In genomic region chr5:102126737-102127136, GRCm38 (mm10) we compare ENCODE assay signal across 9 mouse cellular contexts. TPM values are rescaled to one million over a fixed set of nuclear protein-coding genes. Genes with fewer than 3 reads are reported as not detected.
DNase-seq lines count a peak whose midpoint lies in the region; ATAC-seq lines count a peak whose summit lies in the region.
"Had no signal": no experiment of that assay in that cellular context is flagged by ENCODE, and none has a peak within 500 bp of the region (broad histone marks: within the 10 kb centered on the region; RNA-seq: fewer than 3 reads in every experiment).

No protein-coding gene starts in this region.

- H3K27me3 ChIP-seq in forebrain, embryonic 11.5 days (ENCODE audit: control insufficient read depth, insufficient read depth, low read length): no peaks in the 10 kb centered on the region
- no peaks in the 10 kb centered on the region for H3K27me3 ChIP-seq in forebrain, embryonic 12.5 days
- H3K27me3 ChIP-seq in neural tube, embryonic 15.5 days (replicated peaks): no peaks in the 10 kb centered on the region
- H3K27me3 ChIP-seq: neural tube, embryonic 13.5 days had no signal

- H3K4me2 ChIP-seq in forebrain, embryonic 11.5 days (ENCODE audit: low read depth, low read length, severe bottlenecking): no peak overlapping the region
- H3K4me2 ChIP-seq in forebrain, embryonic 12.5 days: no peak overlapping the region
- no peak overlapping the region for H3K4me2 ChIP-seq in neural tube, embryonic 15.5 days
- H3K4me2 ChIP-seq: neural tube, embryonic 13.5 days had no signal

- H3K27ac ChIP-seq in forebrain, embryonic 11.5 days (ENCODE audit: low read depth, low read length): no peak overlapping the region
- H3K27ac ChIP-seq in forebrain, embryonic 12.5 days: no peak overlapping the region
- no peak overlapping the region for H3K27ac ChIP-seq in neural tube, embryonic 15.5 days (replicated peaks)
- H3K27ac ChIP-seq: neural tube, embryonic 13.5 days had no signal

- no peak overlapping the region for H3K4me3 ChIP-seq in forebrain, embryonic 11.5 days (ENCODE audit: low read depth, low read length)
- H3K4me3 ChIP-seq in forebrain, embryonic 12.5 days (replicated peaks): no peak overlapping the region
- H3K4me3 ChIP-seq in neural tube, embryonic 15.5 days (replicated peaks): no peak overlapping the region
- H3K4me3 ChIP-seq: neural tube, embryonic 13.5 days had no signal

- no peaks in the 10 kb centered on the region for H3K36me3 ChIP-seq in forebrain, embryonic 11.5 days (ENCODE audit: control insufficient read depth, insufficient read depth, low read length)
- no peaks in the 10 kb centered on the region for H3K36me3 ChIP-seq in forebrain, embryonic 12.5 days (replicated peaks)
- H3K36me3 ChIP-seq in neural tube, embryonic 15.5 days: no peaks in the 10 kb centered on the region
- H3K36me3 ChIP-seq: neural tube, embryonic 13.5 days had no signal

- peak; percentile 71 for DNase-seq in forebrain, embryonic 11.5 days (ENCODE audit: low spot score)
- peak; percentile 63 for DNase-seq in neural tube, embryonic 10.5 days (ENCODE audit: extremely low spot score, low spot score)
- peak; percentile 82 to 85 for DNase-seq in cerebellum, postnatal 10 days
- DNase-seq in kidney, postnatal 10 days: peak; percentile 67
- DNase-seq in lung, postnatal 10 days: peak; percentile 57
- peak; percentile 57 for DNase-seq in thymus, postnatal 4 days

- no peak overlapping the region for H3K9ac ChIP-seq in forebrain, embryonic 11.5 days (ENCODE audit: low read length)
- no peak overlapping the region for H3K9ac ChIP-seq in forebrain, embryonic 12.5 days
- no peak overlapping the region for H3K9ac ChIP-seq in neural tube, embryonic 15.5 days (replicated peaks)
- H3K9ac ChIP-seq: neural tube, embryonic 13.5 days had no signal

- peaks cover 4% of the 10 kb centered on the region; the same call in 1 of the 2 replicates for H3K4me1 ChIP-seq in forebrain, embryonic 11.5 days (replicated peaks; ENCODE audit: control insufficient read depth, insufficient read depth, low read length)
- H3K4me1 ChIP-seq in forebrain, embryonic 12.5 days: peaks cover 9% of the 10 kb centered on the region; the same call in 1 of the 2 replicates
- no peaks in the 10 kb centered on the region for H3K4me1 ChIP-seq in neural tube, embryonic 15.5 days

- WGBS in forebrain, embryonic 11.5 days: 21% methylated on average over 3 of the region's 3 CpGs
- 16% methylated on average over 3 of the region's 3 CpGs for WGBS in forebrain, embryonic 12.5 days
- WGBS in neural tube, embryonic 15.5 days: 16% methylated on average over 3 of the region's 3 CpGs

- H3K9me3 ChIP-seq in forebrain, embryonic 11.5 days (ENCODE audit: control insufficient read depth, low read length): no peaks in the 10 kb centered on the region
- H3K9me3 ChIP-seq in forebrain, embryonic 12.5 days: no peaks in the 10 kb centered on the region
- no peaks in the 10 kb centered on the region for H3K9me3 ChIP-seq in neural tube, embryonic 15.5 days (replicated peaks)
- H3K9me3 ChIP-seq: neural tube, embryonic 13.5 days had no signal

- ATAC-seq in forebrain, embryonic 11.5 days (replicated peaks; ENCODE audit: low FRiP score): no peak
- ATAC-seq in forebrain, embryonic 12.5 days (ENCODE audit: low FRiP score): no peak
- ATAC-seq in neural tube, embryonic 15.5 days (ENCODE audit: low FRiP score): no peak

RNA-seq across cellular contexts. Expression of gene Wdfy3, which starts 57.0 kb away (rescaled TPM):
- polyA plus RNA-seq in forebrain, embryonic 11.5 days (2014; fragmentation: Nextera tagmentation; extraction: Ambion mirVana): 29.2 and 29.6 TPM in 2 replicates
- 29.7 and 31.7 TPM in 2 replicates for polyA plus RNA-seq in forebrain, embryonic 12.5 days (2016; fragmentation: Nextera tagmentation; extraction: Ambion mirVana)
- polyA plus RNA-seq in neural tube, embryonic 15.5 days (2015; fragmentation: Nextera tagmentation; extraction: Ambion mirVana): 20.5 and 22.9 TPM in 2 replicates
